Mouse (Mus musculus) lung, embryonic 14.5 days (tissue): ENCODE results near the gene Cyp17a1. TPM values are rescaled to one million over a fixed set of nuclear protein-coding genes. Genes with fewer than 3 reads are reported as not detected.

Experiments
- ATAC-seq: fragments of 200-750 bp; cut with Nextera tagmentation; 2 replicates; pipeline ENCODE4 v1.8.0; 2017; ENCODE audit warnings: mild to moderate bottlenecking, moderate TSS enrichment, moderate library complexity; ENCODE audit not compliant: insufficient read depth
- DNase-seq: peaks from one replicate; pipeline ENCODE4 v3.0.0-alpha.2; 2015
- H3K27ac ChIP-seq: fragments of 300-500 bp; sonication (generic); 2 replicates; pipeline ENCODE4 v1.5.1; 2014; ENCODE audit warnings: low read depth, mild to moderate bottlenecking, moderate library complexity
- H3K27me3 ChIP-seq: fragments of 300-500 bp; sonication (generic); 2 replicates; pipeline ENCODE4 v1.6.1; 2014; ENCODE audit warnings: low read length, control low read depth; ENCODE audit not compliant: insufficient read depth
- H3K36me3 ChIP-seq: fragments of 300-500 bp; sonication (generic); 2 replicates; pipeline ENCODE4 v1.6.1; 2014; ENCODE audit warnings: control low read depth; ENCODE audit not compliant: insufficient read depth
- H3K4me1 ChIP-seq: fragments of 300-500 bp; sonication (generic); 2 replicates; pipeline ENCODE4 v1.6.1; 2014; ENCODE audit warnings: antibody characterized with exemption, control low read depth; ENCODE audit not compliant: insufficient read depth
- H3K4me2 ChIP-seq: fragments of 300-500 bp; sonication (generic); 2 replicates; pipeline ENCODE4 v1.6.1; 2014; ENCODE audit warnings: mild to moderate bottlenecking
- H3K4me3 ChIP-seq: fragments of 300-500 bp; sonication (generic); 2 replicates; pipeline ENCODE4 v1.5.1; 2014; ENCODE audit warnings: low read depth, low read length
- H3K9ac ChIP-seq: fragments of 300-500 bp; sonication (generic); 2 replicates; pipeline ENCODE4 v1.6.1; 2014
- H3K9me3 ChIP-seq: fragments of 300-500 bp; sonication (generic); 2 replicates; pipeline ENCODE4 v1.6.1; 2016; ENCODE audit warnings: low read depth, low read length, control low read depth
- CTCF ChIP-seq: IDR thresholded peaks from 2 replicates; pipeline ENCODE4 v1.5.1; 2016; ENCODE audit warnings: antibody characterized with exemption, low read depth
- WGBS: fragments of 180-500 bp; shearing (Covaris S2); extraction: QIAGEN DNeasy Blood & Tissue Kit; methylation state at CpG from one replicate; pipeline ENCODE4 v1.1.7; 2014; 5-methylcytosine and 5-hydroxymethylcytosine counted together
- polyA plus RNA-seq: library from polyadenylated mRNA; unstranded; fragments of >200 nt; fragmentation: Nextera tagmentation; extraction: Ambion mirVana; gene quantifications from 2 replicates; pipeline ENCODE4 v1.2.1, GENCODE M21; 2014

The Cyp17a1 gene
- polyA plus RNA-seq, 1 experiment from 2014 or later: not detected

- Histone ChIP-seq H3K4me1 (peaks cover 21% of the 10 kb centered on the region), H3K27me3 (no peaks in the 10 kb centered on the region), H3K36me3 (peaks cover 49% of the 10 kb centered on the region), H3K4me3 (no peak overlapping the region), H3K9ac (no peak overlapping the region), H3K9me3 (no peaks in the 10 kb centered on the region), H3K27ac (no peak overlapping the region), H3K4me2 (no peak overlapping the region)
- ATAC-seq (no peak), DNase-seq (no peak)
- 80% methylated on average over 8 of the region's 8 CpGs for WGBS
- TF ChIP-seq CTCF: peak; percentile 22; the same call in 1 of the 2 replicates
These were observed 25.1 kb downstream of the Cyp17a1 start for GRCm38 (mm10) chr19:46647850-46648249.

- Histone ChIP-seq H3K27ac (no peak overlapping the region), H3K4me1 (peaks cover 27% of the 10 kb centered on the region), H3K27me3 (no peaks in the 10 kb centered on the region), H3K9ac (no peak overlapping the region), H3K4me3 (no peak overlapping the region), H3K4me2 (no peak overlapping the region), H3K36me3 (peaks cover 46% of the 10 kb centered on the region), H3K9me3 (no peaks in the 10 kb centered on the region)
- ATAC-seq: no peak
- DNase-seq: no peak
- 53% methylated on average over 3 of the region's 3 CpGs for WGBS
- no peak for TF ChIP-seq CTCF
These were observed 25.7 kb downstream of the Cyp17a1 start for GRCm38 (mm10) chr19:46647254-46647653.

GRCm38 (mm10) chr19:46646041-46646481 lies 26.9 kb downstream of the Cyp17a1 start:
- no peak for TF ChIP-seq CTCF
- ATAC-seq: no peak
- no peak overlapping the region; the same call in 1 of the 2 replicates for H3K9ac ChIP-seq
- WGBS: 81% methylated on average over 12 of the region's 12 CpGs
- no peaks in the 10 kb centered on the region for H3K9me3 ChIP-seq
- no peak overlapping the region for H3K4me2 ChIP-seq
- no peak overlapping the region for H3K27ac ChIP-seq
- H3K4me1 ChIP-seq: peaks cover 39% of the 10 kb centered on the region
- no peaks in the 10 kb centered on the region for H3K27me3 ChIP-seq
- peaks cover 39% of the 10 kb centered on the region for H3K36me3 ChIP-seq
- DNase-seq: no peak
- H3K4me3 ChIP-seq: no peak overlapping the region

- Histone ChIP-seq H3K9me3 (no peaks in the 10 kb centered on the region), H3K27me3 (no peaks in the 10 kb centered on the region), H3K4me2 (no peak overlapping the region; the same call in 1 of the 2 replicates), H3K9ac (peak overlapping the region; percentile 11), H3K27ac (peak overlapping the region; percentile 75; the same call in 1 of the 2 replicates), H3K4me1 (peaks cover 44% of the 10 kb centered on the region), H3K4me3 (no peak overlapping the region), H3K36me3 (peaks cover 39% of the 10 kb centered on the region)
- ATAC-seq (no peak), DNase-seq (peak; percentile 56)
- WGBS: 20% methylated on average over 12 of the region's 12 CpGs
- no peak for TF ChIP-seq CTCF
These were observed 28.0 kb downstream of the Cyp17a1 start for GRCm38 (mm10) chr19:46644793-46645602.

- H3K9ac ChIP-seq: peak overlapping the region; percentile 11; the same call in 1 of the 2 replicates
- 70% methylated on average over 10 of the region's 10 CpGs for WGBS
- H3K27ac ChIP-seq: peak overlapping the region; percentile 75; the same call in 1 of the 2 replicates
These were observed 28.6 kb downstream of the Cyp17a1 start for GRCm38 (mm10) chr19:46644343-46644792.

GRCm38 (mm10) chr19:46643236-46643635 lies 29.7 kb downstream of the Cyp17a1 start:
- Histone ChIP-seq H3K9me3 (no peaks in the 10 kb centered on the region), H3K4me1 (peaks cover 44% of the 10 kb centered on the region), H3K27me3 (no peaks in the 10 kb centered on the region), H3K36me3 (peaks cover 44% of the 10 kb centered on the region), H3K4me2 (no peak overlapping the region), H3K9ac (no peak overlapping the region), H3K4me3 (no peak overlapping the region), H3K27ac (no peak overlapping the region)
- ATAC-seq (no peak), DNase-seq (no peak)
- WGBS: 65% methylated on average over 5 of the region's 5 CpGs
- no peak for TF ChIP-seq CTCF

More at GRCm38 (mm10) chr19:46644343-46644792, 28.6 kb downstream of the Cyp17a1 start:
- no peak for ATAC-seq
- no peak for TF ChIP-seq CTCF
- Histone ChIP-seq H3K36me3 (peaks cover 43% of the 10 kb centered on the region), H3K4me2 (no peak overlapping the region), H3K9me3 (no peaks in the 10 kb centered on the region), H3K4me3 (no peak overlapping the region), H3K4me1 (peaks cover 44% of the 10 kb centered on the region), H3K27me3 (no peaks in the 10 kb centered on the region)
- DNase-seq: no peak

- Histone ChIP-seq H3K4me3 (no peak overlapping the region), H3K4me1 (peaks cover 44% of the 10 kb centered on the region), H3K4me2 (peak overlapping the region; percentile 46), H3K27me3 (no peaks in the 10 kb centered on the region), H3K27ac (peak overlapping the region; percentile 90), H3K9ac (peak overlapping the region; percentile 21; the same call in 1 of the 2 replicates), H3K36me3 (peaks cover 44% of the 10 kb centered on the region), H3K9me3 (no peaks in the 10 kb centered on the region)
- DNase-seq (peak; percentile 71), ATAC-seq (peak; percentile 36; the same call in 1 of the 2 replicates)
- TF ChIP-seq CTCF: no peak
- 33% methylated on average over 22 of the region's 22 CpGs for WGBS
These were observed 30.7 kb downstream of the Cyp17a1 start for GRCm38 (mm10) chr19:46642136-46642753.
